Mouse (Mus musculus) liver, embryonic 15.5 days (tissue): ENCODE measurements around the gene Pigk. TPM values are rescaled to one million over a fixed set of nuclear protein-coding genes. Genes with fewer than 3 reads are reported as not detected.

Experiments used
- ATAC-seq: fragments of 200-750 bp; cut with Nextera tagmentation; 2 replicates; pipeline ENCODE4 v1.8.0; 2017; ENCODE audit warnings: moderate number of reproducible peaks, mild to moderate bottlenecking, moderate library complexity; ENCODE audit not compliant: insufficient read depth
- H3K27ac ChIP-seq: fragments of 300-500 bp; sonication (generic); replicated peaks from 2 replicates; pipeline ENCODE4 v1.5.1; 2015; ENCODE audit warnings: mild to moderate bottlenecking, inconsistent platforms
- H3K27me3 ChIP-seq: fragments of 300-500 bp; sonication (generic); 2 replicates; pipeline ENCODE4 v1.6.1; 2015; ENCODE audit warnings: mild to moderate bottlenecking, inconsistent platforms
- H3K36me3 ChIP-seq: fragments of 300-500 bp; sonication (generic); replicated peaks from 2 replicates; pipeline ENCODE4 v1.6.1; 2015; ENCODE audit warnings: moderate library complexity, mild to moderate bottlenecking, inconsistent platforms
- H3K4me1 ChIP-seq: fragments of 300-500 bp; sonication (generic); replicated peaks from 2 replicates; pipeline ENCODE4 v1.6.1; 2015; ENCODE audit warnings: inconsistent platforms
- H3K4me2 ChIP-seq: fragments of 300-500 bp; sonication (generic); 2 replicates; pipeline ENCODE4 v1.6.1; 2015; ENCODE audit warnings: moderate library complexity, mild to moderate bottlenecking, inconsistent platforms
- H3K4me3 ChIP-seq: fragments of 300-500 bp; sonication (generic); replicated peaks from 2 replicates; pipeline ENCODE4 v1.5.1; 2015; ENCODE audit warnings: mild to moderate bottlenecking, inconsistent platforms
- H3K9ac ChIP-seq: fragments of 300-500 bp; sonication (generic); 2 replicates; pipeline ENCODE4 v1.6.1; 2015; ENCODE audit warnings: moderate library complexity, mild to moderate bottlenecking, inconsistent platforms
- H3K9me3 ChIP-seq: fragments of 300-500 bp; sonication (generic); replicated peaks from 2 replicates; pipeline ENCODE4 v1.6.1; 2016; ENCODE audit warnings: inconsistent platforms
- WGBS: fragments of 180-500 bp; shearing (Covaris S2); methylation state at CpG from one replicate; pipeline ENCODE4 v1.1.7; 2015; ENCODE audit warnings: mixed read lengths; ENCODE audit not compliant: insufficient replicate concordance; 5-methylcytosine and 5-hydroxymethylcytosine counted together
- polyA plus RNA-seq: library from polyadenylated mRNA; unstranded; fragments of >200 nt; fragmentation: Nextera tagmentation; extraction: Ambion mirVana; gene quantifications from 2 replicates; pipeline ENCODE4 v1.2.1, GENCODE M21; 2015

Gene Pigk
- polyA plus RNA-seq, 1 experiment from 2014 or later: 23.5 TPM

DNA sequence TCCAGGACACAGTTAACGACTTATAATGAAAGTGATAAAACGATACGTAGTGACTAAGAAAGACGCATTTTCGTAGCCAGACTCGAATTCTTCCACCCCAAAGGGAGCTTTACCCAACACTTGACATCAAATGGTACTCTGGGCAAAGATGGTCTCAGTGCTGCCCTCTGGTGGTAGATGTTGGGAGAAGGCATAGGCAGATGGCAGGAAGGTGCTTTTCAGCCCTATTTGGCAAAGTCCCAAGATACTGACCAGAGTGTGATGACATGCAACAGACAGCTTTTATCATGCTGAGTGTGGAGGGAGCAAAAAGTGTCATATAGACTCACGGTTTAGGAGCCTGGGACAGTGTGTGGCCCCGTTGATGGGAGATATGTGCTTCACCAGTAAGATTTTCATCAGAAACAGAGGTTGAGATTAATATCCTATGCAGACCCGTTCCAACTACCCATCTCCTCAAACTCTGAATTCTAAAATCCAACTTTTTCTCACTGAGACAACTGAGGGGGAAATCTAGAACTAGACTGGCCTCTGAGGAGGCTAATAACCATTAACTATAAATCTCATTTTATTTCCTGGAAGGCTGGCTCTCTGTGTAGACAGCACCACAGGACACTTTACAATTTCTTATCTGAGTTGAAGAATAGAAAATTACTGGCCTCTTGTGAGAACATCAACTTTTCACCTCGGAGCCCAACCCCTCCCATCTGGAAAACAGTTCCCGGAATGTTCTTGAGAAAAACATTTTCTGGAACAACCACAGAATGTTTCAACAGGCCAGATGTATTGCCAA is 244.7 kb downstream of the Pigk start:
- 44% methylated on average over 11 of the region's 11 CpGs for whole genome bisulfite sequencing
- Histone ChIP-seq H3K4me1 (no peaks in the 10 kb centered on the region), H3K4me3 (no peak overlapping the region), H3K9me3 (no peaks in the 10 kb centered on the region), H3K36me3 (no peaks in the 10 kb centered on the region), H3K27ac (no peak overlapping the region), H3K4me2 (no peak overlapping the region), H3K9ac (no peak overlapping the region), H3K27me3 (no peaks in the 10 kb centered on the region)
- no peak for ATAC-seq

- no peak overlapping the region for H3K4me2 ChIP-seq
- no peaks in the 10 kb centered on the region for H3K36me3 ChIP-seq
- H3K27me3 ChIP-seq: no peaks in the 10 kb centered on the region
- no peaks in the 10 kb centered on the region for H3K9me3 ChIP-seq
- H3K9ac ChIP-seq: no peak overlapping the region
- H3K4me3 ChIP-seq: no peak overlapping the region
- no peaks in the 10 kb centered on the region for H3K4me1 ChIP-seq
- 64% methylated on average over 10 of the region's 10 CpGs for WGBS
- H3K27ac ChIP-seq: no peak overlapping the region
- ATAC-seq: no peak
These were observed 248.0 kb downstream of the Pigk start for GRCm38 (mm10) chr3:152961855-152962376.

GRCm38 (mm10) chr3:152969774-152970347 is 256.0 kb downstream of the Pigk start:
- no peak overlapping the region for H3K27ac ChIP-seq
- no peaks in the 10 kb centered on the region for H3K4me1 ChIP-seq
- 40% methylated on average over 16 of the region's 16 CpGs for WGBS
- H3K4me3 ChIP-seq: no peak overlapping the region
- no peak overlapping the region for H3K9ac ChIP-seq
- H3K9me3 ChIP-seq: no peaks in the 10 kb centered on the region
- no peak overlapping the region for H3K4me2 ChIP-seq
- H3K36me3 ChIP-seq: no peaks in the 10 kb centered on the region
- no peak for ATAC-seq
- no peaks in the 10 kb centered on the region for H3K27me3 ChIP-seq

DNA sequence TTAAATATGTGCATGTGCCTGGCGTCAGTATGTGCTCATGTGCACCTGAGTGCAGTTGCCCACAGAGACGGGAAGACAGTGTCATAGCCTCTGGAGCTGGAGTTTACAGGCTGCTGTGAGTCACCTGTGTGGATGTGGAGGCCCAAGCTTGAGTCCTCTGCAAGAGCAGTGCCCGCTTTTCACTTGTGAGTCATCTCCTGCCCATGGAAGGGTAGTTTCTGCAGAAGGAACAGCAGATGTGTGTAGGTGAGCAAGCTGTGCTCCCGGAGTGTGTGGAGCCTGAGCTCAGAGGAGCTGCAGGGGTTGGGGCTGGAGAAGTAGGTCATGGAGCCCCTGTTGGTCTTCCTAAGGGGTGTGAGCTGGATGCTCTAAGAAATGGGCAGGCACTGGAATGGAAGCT is 257.5 kb downstream of the Pigk start:
- WGBS: 65% methylated on average over 4 of the region's 4 CpGs
- H3K4me2 ChIP-seq: no peak overlapping the region
- H3K27me3 ChIP-seq: no peaks in the 10 kb centered on the region
- no peak overlapping the region for H3K4me3 ChIP-seq
- no peaks in the 10 kb centered on the region for H3K36me3 ChIP-seq
- H3K9ac ChIP-seq: no peak overlapping the region
- H3K4me1 ChIP-seq: no peaks in the 10 kb centered on the region
- no peak for ATAC-seq
- H3K9me3 ChIP-seq: no peaks in the 10 kb centered on the region
- H3K27ac ChIP-seq: no peak overlapping the region

DNA sequence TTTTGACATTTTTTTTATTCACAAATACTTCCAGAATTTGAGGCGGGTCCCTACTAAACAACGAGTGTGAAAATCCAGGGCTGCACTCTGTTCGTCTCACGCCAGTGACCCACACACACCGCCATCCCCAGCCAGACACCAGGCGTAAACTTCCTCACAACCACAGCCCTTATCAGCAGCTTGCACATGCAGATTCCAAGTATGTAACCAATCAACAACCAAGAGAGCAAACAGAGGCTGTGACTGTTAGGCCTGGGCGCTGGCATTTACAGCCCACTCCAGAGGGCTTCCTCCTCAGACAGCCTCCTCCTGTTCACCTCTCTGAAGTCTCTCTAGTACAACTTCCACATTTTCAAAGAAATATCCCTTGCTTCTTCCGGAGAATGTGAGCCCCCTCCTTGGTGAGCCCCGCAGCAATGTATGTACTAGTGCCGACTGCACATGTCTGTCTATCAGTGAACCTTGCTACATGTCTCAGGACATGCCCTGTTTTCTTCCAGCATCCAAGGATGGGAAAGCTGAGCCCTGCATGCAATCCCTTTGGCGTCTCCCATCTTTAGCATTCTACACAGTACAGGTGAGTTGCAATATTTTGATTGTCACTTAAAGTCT is 265.7 kb downstream of the Pigk start:
- no peak overlapping the region for H3K9ac ChIP-seq
- WGBS: 9% methylated on average over 11 of the region's 11 CpGs
- peak; percentile 69 for ATAC-seq
- H3K4me3 ChIP-seq: no peak overlapping the region
- H3K27ac ChIP-seq: no peak overlapping the region
- H3K36me3 ChIP-seq: no peaks in the 10 kb centered on the region
- peaks cover 19% of the 10 kb centered on the region for H3K4me1 ChIP-seq
- no peak overlapping the region; the same call in 1 of the 2 replicates for H3K4me2 ChIP-seq
- H3K27me3 ChIP-seq: peaks cover 57% of the 10 kb centered on the region
- no peaks in the 10 kb centered on the region for H3K9me3 ChIP-seq

GRCm38 (mm10) chr3:152980431-152980830 is 266.5 kb downstream of the Pigk start:
- no peak overlapping the region for H3K4me3 ChIP-seq
- no peak overlapping the region for H3K9ac ChIP-seq
- peaks cover 19% of the 10 kb centered on the region for H3K4me1 ChIP-seq
- no peak overlapping the region for H3K27ac ChIP-seq
- H3K4me2 ChIP-seq: no peak overlapping the region
- H3K36me3 ChIP-seq: no peaks in the 10 kb centered on the region
- no peaks in the 10 kb centered on the region for H3K9me3 ChIP-seq
- peaks cover 57% of the 10 kb centered on the region for H3K27me3 ChIP-seq
- whole genome bisulfite sequencing: 23% methylated on average over 6 of the region's 6 CpGs
- ATAC-seq: no peak

DNA sequence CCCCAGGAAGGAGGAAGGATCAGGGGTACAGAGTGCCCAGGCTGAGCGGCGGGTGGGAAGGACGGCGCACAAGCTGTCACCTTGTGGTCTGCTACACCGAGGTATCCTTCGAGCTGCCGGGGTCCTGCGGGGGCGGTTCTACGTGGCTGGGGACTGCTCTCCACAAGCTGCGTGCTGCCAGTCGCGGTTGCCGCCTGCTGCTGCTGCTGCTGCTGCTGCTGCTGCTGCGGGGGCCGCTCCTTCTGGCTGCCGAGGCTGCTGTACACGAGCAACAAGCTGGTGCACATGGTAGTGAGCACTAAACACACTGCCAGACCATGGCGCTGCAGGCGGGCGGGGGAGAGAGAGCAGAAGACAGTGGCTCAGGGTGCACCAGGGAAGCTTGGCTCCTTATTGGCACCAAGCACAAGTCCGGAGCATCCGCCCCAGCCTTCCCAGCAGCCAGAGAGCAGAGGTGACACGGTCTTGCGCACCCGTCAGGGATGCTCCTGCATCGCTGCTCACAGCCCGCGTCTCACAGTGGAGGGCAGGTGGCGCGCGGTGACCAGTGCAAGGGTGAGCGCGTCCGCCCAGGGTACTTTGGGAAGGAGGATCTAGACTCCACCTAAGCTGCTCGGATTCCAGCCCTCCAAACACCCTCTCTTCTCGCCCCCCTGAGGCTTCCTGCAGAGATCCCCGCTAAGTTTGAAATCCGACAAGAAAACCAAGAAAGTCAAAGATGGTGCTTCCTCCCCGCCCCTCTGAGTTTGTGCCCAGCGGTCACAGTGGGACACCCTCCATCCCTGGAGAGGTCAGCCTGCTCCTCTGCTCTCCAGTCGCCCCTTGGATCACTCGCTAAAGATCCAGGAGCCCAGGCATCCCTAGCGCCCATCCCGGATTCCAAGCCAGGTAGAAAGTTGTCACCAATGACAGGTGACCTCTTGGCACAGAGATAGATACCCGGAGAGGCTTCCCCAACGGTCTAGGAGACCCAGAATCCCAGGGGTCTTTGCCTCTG is 267.4 kb downstream of the Pigk start:
- 1% methylated on average over 47 of the region's 47 CpGs for WGBS
- Histone ChIP-seq H3K4me1 (peaks cover 19% of the 10 kb centered on the region), H3K27ac (no peak overlapping the region), H3K9me3 (no peaks in the 10 kb centered on the region), H3K36me3 (no peaks in the 10 kb centered on the region), H3K9ac (no peak overlapping the region), H3K4me3 (0 out of 2 replicates have a peak overlapping the region, but pooled peaks have one; percentile 1), H3K4me2 (peak overlapping the region; percentile 27), H3K27me3 (peaks cover 57% of the 10 kb centered on the region)
- no peak for ATAC-seq

GRCm38 (mm10) chr3:152981988-152982387 is 268.1 kb downstream of the Pigk start, which contains the start of gene St6galnac5:
TSS of gene St6galnac5 (minus strand) at chr3:152982246.
- H3K4me3 ChIP-seq: 0 out of 2 replicates have a peak within 1 kb of the TSS, but pooled peaks have one; percentile 1
- H3K4me1 ChIP-seq: peaks cover 19% of the 10 kb centered on the region
- ATAC-seq: no peak
- H3K9me3 ChIP-seq: no peaks in the 10 kb centered on the region
- H3K4me2 ChIP-seq: peak within 1 kb of the TSS; percentile 27
- H3K36me3 ChIP-seq: no peaks in the 10 kb centered on the region
- H3K27ac ChIP-seq: no peak within 1 kb of the TSS
- WGBS: 2% methylated on average over 17 of the region's 17 CpGs
- peaks cover 57% of the 10 kb centered on the region for H3K27me3 ChIP-seq
- no peak within 1 kb of the TSS for H3K9ac ChIP-seq

GRCm38 (mm10) chr3:152990787-152991186 is 276.9 kb downstream of the Pigk start:
- Histone ChIP-seq H3K27ac (no peak overlapping the region), H3K9ac (no peak overlapping the region), H3K4me1 (no peaks in the 10 kb centered on the region), H3K36me3 (no peaks in the 10 kb centered on the region), H3K9me3 (no peaks in the 10 kb centered on the region), H3K4me3 (no peak overlapping the region), H3K27me3 (no peaks in the 10 kb centered on the region), H3K4me2 (no peak overlapping the region)
- WGBS: 77% methylated on average over 2 of the region's 2 CpGs
- ATAC-seq: no peak

- no peaks in the 10 kb centered on the region for H3K4me1 ChIP-seq
- H3K4me2 ChIP-seq: no peak overlapping the region
- H3K4me3 ChIP-seq: no peak overlapping the region
- 52% methylated on average over 5 of the region's 5 CpGs for WGBS
- H3K9me3 ChIP-seq: no peaks in the 10 kb centered on the region
- ATAC-seq: no peak
- no peak overlapping the region for H3K27ac ChIP-seq
- H3K36me3 ChIP-seq: no peaks in the 10 kb centered on the region
- no peak overlapping the region for H3K9ac ChIP-seq
- no peaks in the 10 kb centered on the region for H3K27me3 ChIP-seq
These were observed 279.7 kb downstream of the Pigk start for GRCm38 (mm10) chr3:152993608-152994007.
